Mouse (Mus musculus): ENCODE measurements at regions not wholly inside any gene's neighbourhood (a gene's known extent, or its start where the extent isn't known, plus 50 kb on each side); places are given as distances from the start of the nearest gene placed in this dataset.

DNA sequence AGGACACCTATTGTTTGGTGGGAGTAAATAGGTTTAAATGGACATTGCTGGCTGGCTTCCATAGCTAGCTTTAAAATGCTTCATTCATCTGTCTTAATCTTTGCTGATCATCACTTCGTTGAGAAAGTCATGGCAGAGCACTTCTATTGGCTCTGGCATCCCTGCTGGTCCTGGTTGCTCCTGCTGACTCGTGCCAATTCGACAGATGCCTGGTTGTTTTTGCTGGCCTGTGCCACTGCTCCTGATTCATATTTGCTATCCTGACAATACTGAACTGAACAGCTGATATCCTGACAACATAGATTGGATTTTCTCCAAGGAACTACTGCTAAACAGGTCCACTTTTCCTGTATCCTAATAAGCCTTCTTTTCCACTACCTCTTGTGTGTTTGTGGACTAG is 417.1 kb downstream of the Col12a1 start:
- TF ChIP-seq CTCF (IDR thresholded peaks at IDR 0.05; ENCODE audit: borderline replicate concordance, control insufficient read depth, extremely low read depth, insufficient read depth, low read length, poor library complexity), result no peak
- TF ChIP-seq POLR2A (IDR thresholded peaks at IDR 0.05; ENCODE audit: control insufficient read depth, extremely low read depth, insufficient read depth, low read length, poor library complexity), result no peak
